Mouse (Mus musculus) forebrain, embryonic 14.5 days (tissue): Measurements from ENCODE around the gene Tmem189. TPM values are rescaled to one million over a fixed set of nuclear protein-coding genes. Genes with fewer than 3 reads are reported as not detected.
A peak's percentile ranks its signal among the peaks of the same experiment; 100 is the strongest.

Source experiments
- ATAC-seq: fragments of 200-750 bp; cut with Nextera tagmentation; 2 replicates; pipeline ENCODE4 v1.8.0; 2017; ENCODE audit warnings: mild to moderate bottlenecking, moderate library complexity
- DNase-seq: peaks from one replicate; pipeline ENCODE4 v3.0.0-alpha.2; 2015; ENCODE audit warnings: low spot score
- H3K27ac ChIP-seq: fragments of 300-500 bp; sonication (generic); 2 replicates; pipeline ENCODE4 v1.5.1; 2014; ENCODE audit warnings: low read depth, mild to moderate bottlenecking, control low read depth, low read length, moderate library complexity
- H3K27me3 ChIP-seq: fragments of 300-500 bp; sonication (generic); replicated peaks from 2 replicates; pipeline ENCODE4 v1.6.1; 2014; ENCODE audit warnings: low read length, control low read depth, mixed read lengths; ENCODE audit not compliant: control insufficient read depth, insufficient read depth
- H3K36me3 ChIP-seq: fragments of 300-500 bp; sonication (generic); 2 replicates; pipeline ENCODE4 v1.6.1; 2014; ENCODE audit warnings: low read length, control low read depth; ENCODE audit not compliant: control insufficient read depth, insufficient read depth
- H3K4me1 ChIP-seq: fragments of 300-500 bp; sonication (generic); 2 replicates; pipeline ENCODE4 v1.6.1; 2014; ENCODE audit warnings: antibody characterized with exemption, low read length, control low read depth; ENCODE audit not compliant: control insufficient read depth, insufficient read depth
- H3K4me2 ChIP-seq: fragments of 300-500 bp; sonication (generic); 2 replicates; pipeline ENCODE4 v1.6.1; 2014; ENCODE audit warnings: mild to moderate bottlenecking, control low read depth, low read length
- H3K4me3 ChIP-seq: fragments of 300-500 bp; sonication (generic); 2 replicates; pipeline ENCODE4 v1.5.1; 2014; ENCODE audit warnings: low read depth, low read length, control low read depth
- H3K9ac ChIP-seq: fragments of 300-500 bp; sonication (generic); 2 replicates; pipeline ENCODE4 v1.6.1; 2014; ENCODE audit warnings: mild to moderate bottlenecking, low read length, control low read depth, moderate library complexity
- H3K9me3 ChIP-seq: fragments of 300-500 bp; sonication (generic); replicated peaks from 2 replicates; pipeline ENCODE4 v1.6.1; 2016; ENCODE audit warnings: low read length, control low read depth, mixed read lengths; ENCODE audit not compliant: control insufficient read depth
- WGBS: fragments of 180-500 bp; shearing (Covaris S2); extraction: QIAGEN DNeasy Blood & Tissue Kit; methylation state at CpG from one replicate; pipeline ENCODE4 v1.1.7; 2014; 5-methylcytosine and 5-hydroxymethylcytosine counted together
- polyA plus RNA-seq: library from polyadenylated mRNA; unstranded; fragments of >200 nt; fragmentation: Nextera tagmentation; extraction: Ambion mirVana; gene quantifications from 2 replicates; pipeline ENCODE4 v1.2.1, GENCODE M21; 2014

Gene Tmem189
- polyA plus RNA-seq, 1 experiment from 2014 or later: 21.3 TPM

DNA sequence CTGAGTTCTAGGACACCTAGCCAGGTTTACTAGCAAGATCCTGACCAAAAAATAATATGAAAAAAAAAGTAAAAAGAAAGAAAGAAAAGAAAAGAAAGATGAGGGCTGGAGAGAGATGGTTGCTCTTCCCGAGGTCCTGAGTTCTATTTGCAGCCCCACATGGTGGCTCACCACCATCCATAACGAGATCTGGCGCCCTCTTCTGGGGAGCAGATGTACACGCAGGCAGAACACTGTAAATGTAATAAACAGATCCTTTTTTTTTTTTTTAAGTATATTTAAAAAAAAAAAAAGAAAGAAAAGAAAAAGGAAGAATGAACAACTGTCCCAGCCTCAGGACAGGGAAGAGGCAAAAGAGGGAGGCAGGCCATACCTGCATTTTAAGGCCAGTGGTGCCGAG lies 11.0 kb downstream of the Tmem189 start:
- Histone ChIP-seq H3K4me1 (no peaks in the 10 kb centered on the region), H3K9me3 (no peaks in the 10 kb centered on the region), H3K27ac (no peak overlapping the region), H3K9ac (no peak overlapping the region), H3K4me3 (no peak overlapping the region), H3K36me3 (no peaks in the 10 kb centered on the region), H3K27me3 (no peaks in the 10 kb centered on the region), H3K4me2 (no peak overlapping the region)
- WGBS: 37% methylated on average over 5 of the region's 5 CpGs
- ATAC-seq (no peak), DNase-seq (no peak)

DNA sequence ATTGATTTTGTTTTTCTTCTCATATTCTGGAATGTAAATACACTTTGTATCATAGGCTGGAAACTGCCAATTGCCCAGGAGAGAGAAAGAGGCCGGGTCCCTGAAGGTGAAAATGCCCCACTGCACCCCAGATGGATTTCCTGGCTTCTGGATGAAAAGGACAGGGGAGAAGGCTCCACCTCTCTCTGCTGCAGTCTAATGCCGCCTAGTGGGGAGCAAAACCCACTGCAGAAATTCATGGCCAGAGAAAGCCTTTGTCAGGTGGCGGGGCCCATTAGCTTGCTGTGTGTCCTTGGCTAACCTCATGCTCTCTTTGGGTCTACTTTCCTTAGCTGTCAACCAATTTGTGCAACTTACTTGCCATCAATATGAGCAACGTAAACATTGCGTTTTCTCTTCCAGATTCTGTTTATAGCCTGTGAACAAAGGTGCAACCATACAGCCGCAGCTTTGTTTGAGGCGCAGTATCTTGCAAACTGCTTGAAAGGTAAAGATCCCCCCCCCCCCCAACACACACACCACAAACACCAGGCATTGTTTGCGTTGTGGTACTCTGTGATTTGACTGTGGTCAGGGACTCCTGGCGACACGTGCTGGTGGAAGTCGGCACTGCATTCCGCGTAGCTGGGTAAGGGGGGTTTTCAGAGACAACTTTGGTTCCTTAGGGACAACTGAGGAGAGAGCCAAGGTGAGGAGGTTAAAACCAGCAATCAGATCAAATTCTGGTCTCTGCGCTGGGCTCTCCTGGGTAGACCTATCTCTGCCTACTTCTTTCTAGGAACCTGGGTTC lies 14.3 kb downstream of the Tmem189 start:
- Histone ChIP-seq H3K36me3 (no peaks in the 10 kb centered on the region), H3K4me3 (no peak overlapping the region), H3K9ac (no peak overlapping the region), H3K4me2 (no peak overlapping the region), H3K27ac (no peak overlapping the region), H3K9me3 (no peaks in the 10 kb centered on the region), H3K4me1 (no peaks in the 10 kb centered on the region), H3K27me3 (no peaks in the 10 kb centered on the region)
- DNase-seq (peak; percentile 39), ATAC-seq (no peak)
- WGBS: 37% methylated on average over 14 of the region's 14 CpGs

DNA sequence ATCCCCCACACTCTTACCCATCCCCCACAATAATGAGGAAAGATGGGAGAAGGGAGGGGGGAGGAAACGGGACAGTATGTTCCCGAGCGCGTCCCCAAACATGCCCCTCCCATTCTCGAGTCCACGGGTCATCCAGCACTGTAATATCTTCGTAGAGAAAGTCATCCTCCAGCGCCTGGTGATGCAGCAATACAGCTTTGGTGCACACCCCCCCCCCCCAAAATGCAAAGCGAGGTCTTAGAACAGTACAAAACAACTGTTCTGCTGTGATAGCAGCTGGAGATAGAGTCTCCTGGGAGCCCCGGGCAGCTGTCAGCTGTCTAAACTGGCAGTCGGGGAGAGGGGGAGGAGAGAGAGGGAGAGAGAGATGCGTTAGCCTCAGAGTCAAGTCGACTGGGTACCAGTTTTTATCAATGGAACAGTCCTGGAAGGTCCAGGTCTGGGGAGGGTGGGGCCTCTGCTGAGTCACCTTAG lies 17.4 kb downstream of the Tmem189 start:
- no peaks in the 10 kb centered on the region for H3K4me1 ChIP-seq
- DNase-seq: peak; percentile 29
- no peak overlapping the region for H3K4me2 ChIP-seq
- WGBS: 48% methylated on average over 13 of the region's 13 CpGs
- H3K27ac ChIP-seq: no peak overlapping the region
- H3K9me3 ChIP-seq: no peaks in the 10 kb centered on the region
- no peak overlapping the region for H3K4me3 ChIP-seq
- ATAC-seq: 0 out of 2 replicates have a peak, but pooled peaks have one; percentile 23
- H3K27me3 ChIP-seq: no peaks in the 10 kb centered on the region
- no peak overlapping the region for H3K9ac ChIP-seq
- no peaks in the 10 kb centered on the region for H3K36me3 ChIP-seq

DNA sequence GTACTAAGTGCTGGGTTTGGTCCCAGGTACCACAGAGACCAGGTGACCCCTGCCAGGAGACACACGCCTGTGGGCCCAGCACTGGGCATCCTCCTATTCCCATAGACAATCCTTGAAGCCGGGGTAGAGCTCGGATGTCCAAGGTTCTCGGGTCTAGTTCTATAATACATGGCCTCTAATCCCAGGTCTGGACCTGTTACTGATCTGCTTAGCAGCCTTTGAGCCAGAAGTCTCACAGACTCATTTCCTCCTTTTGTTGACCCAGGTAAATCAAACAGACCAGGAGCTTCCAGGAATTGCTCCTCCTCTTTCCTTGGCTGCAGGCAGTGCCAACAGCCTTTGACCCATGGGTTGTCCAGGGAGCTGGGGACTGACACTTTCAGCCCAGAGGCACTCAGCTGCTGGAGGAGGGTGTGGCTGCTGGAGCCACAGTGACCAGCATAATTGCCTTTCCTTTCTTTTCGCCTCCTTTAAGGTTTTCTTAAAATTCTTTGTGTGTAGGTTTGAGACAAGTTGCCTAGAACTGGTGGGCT lies 18.5 kb downstream of the Tmem189 start:
- Histone ChIP-seq H3K9ac (no peak overlapping the region), H3K36me3 (no peaks in the 10 kb centered on the region), H3K27me3 (no peaks in the 10 kb centered on the region), H3K4me3 (no peak overlapping the region), H3K4me1 (no peaks in the 10 kb centered on the region), H3K4me2 (no peak overlapping the region), H3K9me3 (no peaks in the 10 kb centered on the region), H3K27ac (no peak overlapping the region)
- ATAC-seq (no peak), DNase-seq (no peak)
- WGBS: 85% methylated on average over 5 of the region's 5 CpGs

DNA sequence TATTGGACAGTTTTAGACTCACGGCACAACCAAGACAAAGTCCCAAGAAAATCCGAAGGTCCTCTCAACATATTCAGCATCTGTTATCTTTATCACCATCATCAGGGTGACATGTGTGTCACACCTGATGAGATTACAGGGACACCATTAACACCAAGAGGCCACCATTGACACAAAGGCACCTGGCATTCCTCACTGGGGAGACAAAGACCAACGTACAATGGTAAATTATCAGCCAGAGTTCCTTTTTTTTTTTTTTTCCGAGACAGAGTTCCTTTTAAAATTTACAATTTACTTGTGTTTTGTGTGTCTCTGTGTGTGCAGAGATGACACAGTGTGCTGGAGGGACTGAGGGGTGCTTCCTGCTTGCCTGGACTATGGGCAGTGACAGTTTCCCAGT lies 20.2 kb downstream of the Tmem189 start:
- Histone ChIP-seq H3K4me2 (no peak overlapping the region), H3K4me1 (no peaks in the 10 kb centered on the region), H3K36me3 (no peaks in the 10 kb centered on the region), H3K9ac (no peak overlapping the region), H3K9me3 (no peaks in the 10 kb centered on the region), H3K4me3 (no peak overlapping the region), H3K27me3 (no peaks in the 10 kb centered on the region), H3K27ac (no peak overlapping the region)
- no peak for DNase-seq
- ATAC-seq: no peak
- WGBS: 70% methylated on average over 4 of the region's 4 CpGs

DNA sequence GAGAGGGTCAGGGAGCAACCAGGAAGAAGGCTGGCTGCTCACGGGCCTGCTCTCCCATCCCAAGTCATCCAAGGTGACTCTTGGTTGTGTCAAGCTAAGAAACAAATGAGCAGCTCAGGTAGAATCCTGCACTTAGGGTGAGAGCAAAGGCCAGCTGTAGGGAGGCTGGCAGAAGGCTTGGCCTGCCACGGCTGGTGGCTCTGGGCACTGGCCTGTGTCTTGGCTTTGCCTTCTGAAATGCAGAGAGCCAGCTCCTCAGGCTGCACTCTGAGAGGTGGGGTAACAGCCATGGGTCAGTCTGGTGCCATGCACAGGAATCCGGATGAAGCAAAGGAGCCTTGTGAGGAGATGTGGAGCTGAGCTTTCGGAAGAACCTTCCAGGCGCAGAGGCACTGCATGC lies 21.2 kb downstream of the Tmem189 start:
- no peak for DNase-seq
- no peak for ATAC-seq
- Histone ChIP-seq H3K9ac (no peak overlapping the region), H3K4me2 (no peak overlapping the region), H3K4me3 (no peak overlapping the region), H3K9me3 (no peaks in the 10 kb centered on the region), H3K27ac (no peak overlapping the region), H3K27me3 (no peaks in the 10 kb centered on the region), H3K4me1 (no peaks in the 10 kb centered on the region), H3K36me3 (no peaks in the 10 kb centered on the region)
- WGBS: 86% methylated on average over 5 of the region's 5 CpGs

DNA sequence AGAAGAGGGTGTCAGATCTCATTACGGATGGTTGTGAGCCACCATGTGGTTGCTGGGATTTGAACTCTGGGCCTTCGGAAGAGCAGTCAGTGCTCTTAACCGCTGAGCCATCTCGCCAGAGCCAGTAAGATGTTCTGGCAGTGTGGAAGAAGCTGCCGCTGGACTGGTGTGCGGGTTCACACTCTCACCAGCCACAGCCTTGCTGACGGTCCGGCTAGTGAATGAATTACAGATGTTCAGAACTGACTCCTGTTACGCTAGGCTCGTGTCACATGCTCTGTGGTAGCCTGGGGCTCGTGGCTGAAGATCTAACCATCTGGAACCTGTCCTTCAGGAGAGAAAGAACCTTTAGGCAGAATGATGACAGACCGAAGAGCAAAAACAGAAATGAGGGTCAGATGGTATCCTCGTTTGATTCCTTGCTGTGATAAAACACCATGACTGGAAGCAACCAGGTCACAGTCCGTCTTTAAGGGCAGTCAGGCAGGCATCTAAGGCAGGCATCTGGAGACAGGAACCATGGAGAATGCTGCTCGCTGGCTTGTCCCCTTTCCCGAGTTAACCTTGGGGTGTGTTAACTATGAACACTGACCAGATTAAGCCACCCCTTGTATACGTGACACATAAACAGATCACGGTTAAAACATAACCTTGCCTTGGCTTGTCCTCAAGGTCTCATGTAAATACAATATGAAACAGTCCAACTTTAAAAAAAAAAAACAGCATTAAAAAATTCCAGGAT lies 23.5 kb downstream of the Tmem189 start:
- H3K9me3 ChIP-seq: no peaks in the 10 kb centered on the region
- H3K4me1 ChIP-seq: 0 out of 2 replicates have a peak, but pooled peaks cover 2% of the 10 kb centered on the region
- H3K27me3 ChIP-seq: no peaks in the 10 kb centered on the region
- no peak for ATAC-seq
- H3K27ac ChIP-seq: no peak overlapping the region
- no peak for DNase-seq
- H3K36me3 ChIP-seq: no peaks in the 10 kb centered on the region
- H3K4me3 ChIP-seq: no peak overlapping the region
- WGBS: 86% methylated on average over 18 of the region's 18 CpGs
- no peak overlapping the region for H3K9ac ChIP-seq
- H3K4me2 ChIP-seq: no peak overlapping the region

DNA sequence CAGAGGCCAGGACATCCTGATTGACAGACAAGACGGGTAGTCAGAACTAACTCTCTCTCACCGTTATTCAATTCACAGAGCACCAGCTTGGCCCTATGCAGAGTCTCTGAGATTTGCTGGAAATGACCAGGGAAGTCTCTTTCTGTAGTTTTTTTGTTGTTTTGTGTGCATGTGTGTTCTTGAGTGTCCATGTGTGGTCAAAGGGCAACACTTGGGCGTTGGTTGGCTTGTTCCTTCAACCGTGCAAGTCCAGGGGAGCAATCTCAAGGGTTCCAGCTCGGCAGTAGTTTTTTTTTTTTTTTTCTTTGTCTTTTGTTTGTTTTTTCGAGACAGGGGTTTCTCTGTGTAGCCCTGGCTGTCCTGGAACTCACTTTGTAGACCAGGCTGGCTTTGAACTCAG lies 26.9 kb downstream of the Tmem189 start:
- no peaks in the 10 kb centered on the region for H3K9me3 ChIP-seq
- no peaks in the 10 kb centered on the region for H3K27me3 ChIP-seq
- ATAC-seq (no peak), DNase-seq (no peak)
- H3K4me3 ChIP-seq: no peak overlapping the region
- H3K27ac ChIP-seq: no peak overlapping the region
- 55% methylated on average over 6 of the region's 6 CpGs for WGBS
- no peaks in the 10 kb centered on the region for H3K36me3 ChIP-seq
- no peak overlapping the region for H3K4me2 ChIP-seq
- H3K4me1 ChIP-seq: peaks cover 18% of the 10 kb centered on the region
- H3K9ac ChIP-seq: no peak overlapping the region
